Mouse (Mus musculus) MEL (cell line): Measurements from ENCODE around the gene Agpat4. TPM values are rescaled to one million over a fixed set of nuclear protein-coding genes. Genes with fewer than 3 reads are reported as not detected.
"Not testable (repeated sequence)": the region's sequence is repeated elsewhere in the genome, so short reads cannot be mapped to it uniquely, and the experiment has no call there.

Experiments
- DNase-seq: peaks from one replicate; pipeline ENCODE4 v3.0.0; 2011; ENCODE audit warnings: low read depth, low spot score
- H3K27ac ChIP-seq: 2 replicates; pipeline ENCODE4 v1.5.1; 2012; ENCODE audit warnings: low read depth, mild to moderate bottlenecking, control low read depth, low read length, moderate library complexity; ENCODE audit not compliant: control insufficient read depth
- H3K27me3 ChIP-seq, 2 experiments: fragments of 150-350 bp in 1 of 2; sonication (generic) in 1 of 2; 2 replicates each; pipeline ENCODE4 v1.6.1; 2012; ENCODE audit warnings: low read length in 2 of 2, mild to moderate bottlenecking in 2 of 2, improper control_type of control experiment in 1 of 2, moderate library complexity in 1 of 2; ENCODE audit not compliant: insufficient read depth in 2 of 2, control insufficient read depth in 1 of 2
- H3K36me3 ChIP-seq, 2 experiments: 2 replicates each; pipeline ENCODE4 v1.6.1; 2012 to 2014; ENCODE audit warnings: low read length in 2 of 2, improper control_type of control experiment in 1 of 2, inconsistent platforms in 1 of 2, mild to moderate bottlenecking in 1 of 2; ENCODE audit not compliant: insufficient read depth in 2 of 2, control insufficient read depth in 1 of 2
- H3K4me1 ChIP-seq, 2 experiments: fragments of 150-350 bp in 1 of 2; sonication (generic) in 1 of 2; 2 replicates each; pipeline ENCODE4 v1.6.1; 2012; ENCODE audit warnings: low read length in 2 of 2, improper control_type of control experiment in 1 of 2, mild to moderate bottlenecking in 1 of 2; ENCODE audit not compliant: insufficient read depth in 2 of 2, control insufficient read depth in 1 of 2
- H3K4me3 ChIP-seq, 2 experiments: fragments of 150-350 bp in 1 of 2; sonication (generic) in 1 of 2; 2 replicates each; pipeline ENCODE4 v1.5.1; 2012; ENCODE audit warnings: low read depth in 2 of 2, low read length in 2 of 2, mild to moderate bottlenecking in 2 of 2, moderate library complexity in 2 of 2, control low read depth in 1 of 2, improper control_type of control experiment in 1 of 2; ENCODE audit not compliant: control insufficient read depth in 1 of 2, insufficient read depth in 1 of 2
- H3K79me2 ChIP-seq: 2 replicates; pipeline ENCODE4 v1.6.1; 2012; ENCODE audit warnings: mild to moderate bottlenecking, low read length, moderate library complexity; ENCODE audit not compliant: control insufficient read depth, poor library complexity, insufficient read depth
- H3K9ac ChIP-seq: 2 replicates; pipeline ENCODE4 v1.6.1; 2012; ENCODE audit warnings: low read depth, mild to moderate bottlenecking, control low read depth, low read length, moderate library complexity; ENCODE audit not compliant: control insufficient read depth, poor library complexity, severe bottlenecking
- H3K9me3 ChIP-seq: fragments of 150-350 bp; sonication (generic); replicated peaks from 2 replicates; pipeline ENCODE4 v1.6.1; 2012; ENCODE audit warnings: mild to moderate bottlenecking, low read length, improper control_type of control experiment, moderate library complexity; ENCODE audit not compliant: insufficient read depth
- BHLHE40 ChIP-seq: IDR thresholded peaks from 2 replicates; pipeline ENCODE4 v1.6.1; 2012; ENCODE audit warnings: low read depth, mild to moderate bottlenecking, inconsistent platforms, low read length, improper control_type of control experiment, borderline replicate concordance
- CHD2 ChIP-seq: IDR thresholded peaks from 2 replicates; pipeline ENCODE4 v1.6.1; 2011; ENCODE audit warnings: low read length, improper control_type of control experiment
- E2F4 ChIP-seq: IDR thresholded peaks from 2 replicates; pipeline ENCODE4 v1.6.1; 2011; ENCODE audit warnings: low read depth, low read length, improper control_type of control experiment, borderline replicate concordance
- ELF1 ChIP-seq: IDR thresholded peaks from 2 replicates; pipeline ENCODE4 v1.6.1; 2014; ENCODE audit warnings: low read depth, mild to moderate bottlenecking, inconsistent platforms, low read length, improper control_type of control experiment, moderate library complexity
- EP300 ChIP-seq, 2 experiments: IDR thresholded peaks; 2 replicates each; pipeline ENCODE4 v1.6.1; 2011; ENCODE audit warnings: improper control_type of control experiment in 2 of 2, low read length in 2 of 2, low read depth in 1 of 2, mild to moderate bottlenecking in 1 of 2
- ETS1 ChIP-seq: IDR thresholded peaks from 2 replicates; pipeline ENCODE4 v1.6.1; 2012; ENCODE audit warnings: low read depth, mild to moderate bottlenecking, inconsistent platforms, low read length, improper control_type of control experiment, moderate library complexity
- GABPA ChIP-seq: IDR thresholded peaks from 2 replicates; pipeline ENCODE4 v1.6.1; 2012; ENCODE audit warnings: low read depth, mild to moderate bottlenecking, inconsistent platforms, low read length, improper control_type of control experiment, moderate library complexity
- GATA1 ChIP-seq: IDR thresholded peaks from 2 replicates; pipeline ENCODE4 v1.6.1; 2011; ENCODE audit warnings: low read depth, low read length, improper control_type of control experiment
- HCFC1 ChIP-seq: IDR thresholded peaks from 2 replicates; pipeline ENCODE4 v1.6.1; 2012; ENCODE audit warnings: low read depth, mild to moderate bottlenecking, inconsistent platforms, low read length, improper control_type of control experiment, moderate library complexity
- JUND ChIP-seq: IDR thresholded peaks from 2 replicates; pipeline ENCODE4 v1.6.1; 2011; ENCODE audit warnings: low read depth, mild to moderate bottlenecking, improper control_type of control experiment, low read length
- KAT2A ChIP-seq: conservative IDR thresholded peaks from 2 replicates; pipeline ENCODE4 v1.6.1; 2012; ENCODE audit warnings: low read depth, low read length, improper control_type of control experiment, inconsistent platforms
- MAX ChIP-seq: IDR thresholded peaks from 2 replicates; pipeline ENCODE4 v1.6.1; 2011; ENCODE audit warnings: low read length, improper control_type of control experiment
- MXI1 ChIP-seq: IDR thresholded peaks from 2 replicates; pipeline ENCODE4 v1.6.1; 2011; ENCODE audit warnings: mild to moderate bottlenecking, low read depth, low read length, improper control_type of control experiment
- NRF1 ChIP-seq: IDR thresholded peaks from 2 replicates; pipeline ENCODE4 v1.6.1; 2014; ENCODE audit warnings: low read depth, mild to moderate bottlenecking, inconsistent platforms, low read length, improper control_type of control experiment, moderate library complexity; ENCODE audit not compliant: poor library complexity, insufficient read depth, severe bottlenecking
- POLR2AphosphoS5 ChIP-seq: IDR thresholded peaks from 2 replicates; pipeline ENCODE4 v1.6.1; 2012; ENCODE audit warnings: low read depth, borderline replicate concordance, mild to moderate bottlenecking, inconsistent platforms, low read length, moderate library complexity, mixed read lengths
- SIN3A ChIP-seq: IDR thresholded peaks from 2 replicates; pipeline ENCODE4 v1.6.1; 2012; ENCODE audit warnings: low read length, improper control_type of control experiment, inconsistent platforms
- SMC3 ChIP-seq: IDR thresholded peaks from 2 replicates; pipeline ENCODE4 v1.6.1; 2011; ENCODE audit warnings: low read depth, low read length, improper control_type of control experiment
- TBP ChIP-seq: IDR thresholded peaks from 2 replicates; pipeline ENCODE4 v1.8.0; 2011; ENCODE audit warnings: low read depth, low read length, improper control_type of control experiment
- ZC3H11A ChIP-seq: IDR thresholded peaks from 2 replicates; pipeline ENCODE4 v1.6.1; 2012; ENCODE audit warnings: low read depth, mild to moderate bottlenecking, inconsistent platforms, low read length, improper control_type of control experiment
- polyA plus RNA-seq, 2 experiments: library from polyadenylated mRNA; stranded (reverse) in 1 of 2; unstranded in 1 of 2; fragments of >175 nt in 1 of 2; fragments of >200 nt in 1 of 2; gene quantifications; 2 replicates each; pipeline versions ENCODE4 v1.2.1 to v1.2.4; 2012; ENCODE audit warnings: low replicate concordance in 2 of 2, low read depth in 1 of 2; ENCODE audit not compliant: insufficient read length in 2 of 2, insufficient read depth in 1 of 2, missing spikeins in 1 of 2
- total RNA-seq: library from RNA; depleted of rRNA; stranded (reverse); fragments of 300-350 nt; gene quantifications from 2 replicates; pipeline ENCODE4 v1.2.3, GENCODE M21; 2012

The Agpat4 gene
- total and polyA plus RNA-seq, 3 experiments, result 3.3 to 9.3 TPM; not detected in 1

DNA sequence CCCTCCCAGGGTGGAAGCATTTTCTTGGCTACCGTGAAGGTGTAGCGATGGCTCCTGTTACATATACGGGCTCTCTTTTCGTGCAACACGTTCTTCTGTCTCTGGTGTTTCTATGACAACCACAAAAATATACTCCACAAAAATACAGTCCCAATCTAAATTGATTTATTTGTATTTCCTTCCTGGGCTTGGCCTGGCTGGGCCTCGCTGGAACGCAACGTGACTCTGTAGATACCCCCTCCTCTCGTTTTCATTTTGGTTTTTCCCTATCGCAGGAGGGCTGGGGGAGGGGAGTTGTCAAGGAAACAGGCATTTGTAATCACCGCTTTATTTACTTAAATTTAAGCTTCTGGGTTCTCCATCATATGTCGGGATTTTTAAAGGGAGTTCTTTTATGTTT, 1.2 kb downstream of the Agpat4 start:
- peak; percentile 69 for DNase-seq
- peak overlapping the region; percentile 64 to 71 for H3K4me3 ChIP-seq
- H3K27me3 ChIP-seq, result no peaks in the 10 kb centered on the region
- H3K9ac ChIP-seq, result peak overlapping the region; percentile 60
- H3K36me3 ChIP-seq, result peaks cover 0 to 11% of the 10 kb centered on the region in 2 experiments; a peak in 2 of 4 replicates
- H3K27ac ChIP-seq, result peak overlapping the region; percentile 32; the same call in 1 of the 2 replicates
- peaks cover 4 to 12% of the 10 kb centered on the region in 2 experiments for H3K4me1 ChIP-seq
- TF ChIP-seq MXI1, result peak; percentile 62
- peak; percentile 48 for TF ChIP-seq CHD2
- no peak for TF ChIP-seq ELF1
- peak; percentile 70; the same call in 1 of the 2 replicates for TF ChIP-seq SIN3A
- no peak for TF ChIP-seq POLR2AphosphoS5
- TF ChIP-seq BHLHE40, result 0 out of 2 replicates have a peak, but pooled peaks have one; percentile 39
- TF ChIP-seq HCFC1, result 0 out of 2 replicates have a peak, but pooled peaks have one; percentile 51
- no peaks in the 10 kb centered on the region; the same call in 1 of the 2 replicates for H3K79me2 ChIP-seq
- H3K9me3 ChIP-seq, result no peaks in the 10 kb centered on the region

DNA sequence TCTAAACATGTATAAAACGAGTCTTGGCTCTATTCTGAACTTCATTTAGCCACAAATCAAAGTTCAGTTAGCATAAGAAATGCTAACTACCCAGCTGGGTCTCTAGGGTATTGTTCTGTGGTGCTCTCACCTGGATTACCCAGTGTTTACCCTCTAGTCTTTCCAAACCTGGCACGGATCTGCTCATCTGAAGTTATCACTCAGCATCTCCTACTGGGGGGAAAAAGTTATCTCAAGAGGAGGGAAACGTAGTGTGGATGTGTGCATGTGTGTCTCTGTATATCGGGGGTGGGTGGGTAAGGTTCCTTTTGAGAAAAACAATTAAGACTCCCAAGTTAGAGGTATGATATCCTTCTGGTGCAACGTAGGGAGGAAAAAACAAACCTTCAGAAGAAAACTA, 1.8 kb downstream of the Agpat4 start:
- Histone ChIP-seq H3K27me3 (no peaks in the 10 kb centered on the region), H3K9ac (no peak overlapping the region), H3K9me3 (no peaks in the 10 kb centered on the region), H3K4me3 (peak overlapping the region in 1 of 2 experiments; percentile 64; a peak in 1 of 4 replicates), H3K36me3 (peaks cover 0 to 11% of the 10 kb centered on the region in 2 experiments; a peak in 2 of 4 replicates), H3K4me1 (peaks cover 4 to 12% of the 10 kb centered on the region in 2 experiments), H3K79me2 (no peaks in the 10 kb centered on the region; the same call in 1 of the 2 replicates), H3K27ac (no peak overlapping the region)
- TF ChIP-seq GATA1 (no peak), HCFC1 (no peak), E2F4 (no peak), BHLHE40 (no peak), JUND (no peak), ZC3H11A (no peak)
- peak; percentile 10 for DNase-seq

DNA sequence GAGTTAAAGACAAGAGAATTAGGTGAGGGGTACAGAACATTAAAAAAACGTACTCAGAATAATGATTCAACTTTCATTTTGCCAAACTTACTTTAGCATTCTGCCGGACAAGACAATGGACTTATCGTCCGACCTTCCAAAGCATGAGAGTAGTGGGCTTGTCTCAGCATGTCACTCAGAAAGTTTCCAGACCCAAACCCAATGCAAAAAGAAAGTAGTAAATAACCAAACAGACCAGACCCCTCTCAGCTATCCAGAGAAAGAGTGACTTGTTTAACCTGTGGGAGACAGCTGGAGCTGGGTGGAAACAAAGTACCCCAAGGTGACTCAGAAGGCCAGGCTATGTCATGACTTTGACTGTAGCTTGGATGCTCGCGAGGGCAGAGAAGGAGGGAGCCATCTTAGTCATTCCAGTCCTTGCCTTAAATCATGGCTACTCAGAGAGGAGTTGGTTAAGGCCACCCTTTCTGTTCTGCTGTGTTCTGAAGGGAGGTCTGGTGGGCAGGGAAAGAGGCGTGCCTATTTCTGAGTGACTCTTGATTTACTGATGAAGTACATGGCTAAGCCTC, 2.8 kb downstream of the Agpat4 start:
- Histone ChIP-seq H3K9ac (no peak overlapping the region), H3K79me2 (no peaks in the 10 kb centered on the region; the same call in 1 of the 2 replicates), H3K36me3 (peaks cover 0 to 11% of the 10 kb centered on the region in 2 experiments; a peak in 2 of 4 replicates), H3K9me3 (no peaks in the 10 kb centered on the region), H3K27me3 (no peaks in the 10 kb centered on the region), H3K27ac (no peak overlapping the region), H3K4me3 (no peak overlapping the region), H3K4me1 (peaks cover 4 to 12% of the 10 kb centered on the region in 2 experiments)
- no peak for TF ChIP-seq JUND
- TF ChIP-seq NRF1, result no peak
- TF ChIP-seq ELF1, result no peak
- TF ChIP-seq POLR2AphosphoS5, result no peak
- no peak for TF ChIP-seq ZC3H11A
- no peak for TF ChIP-seq BHLHE40
- no peak for TF ChIP-seq EP300 (IDR thresholded peaks at IDR 0.05; ENCODE audit: low read depth in 1 of 2, low read length in 2 of 2)
- TF ChIP-seq TBP, result no peak
- no peak for TF ChIP-seq KAT2A
- no peak for TF ChIP-seq GABPA
- no peak for TF ChIP-seq ETS1
- no peak for TF ChIP-seq MAX
- no peak for TF ChIP-seq SMC3
- DNase-seq, result no peak

DNA sequence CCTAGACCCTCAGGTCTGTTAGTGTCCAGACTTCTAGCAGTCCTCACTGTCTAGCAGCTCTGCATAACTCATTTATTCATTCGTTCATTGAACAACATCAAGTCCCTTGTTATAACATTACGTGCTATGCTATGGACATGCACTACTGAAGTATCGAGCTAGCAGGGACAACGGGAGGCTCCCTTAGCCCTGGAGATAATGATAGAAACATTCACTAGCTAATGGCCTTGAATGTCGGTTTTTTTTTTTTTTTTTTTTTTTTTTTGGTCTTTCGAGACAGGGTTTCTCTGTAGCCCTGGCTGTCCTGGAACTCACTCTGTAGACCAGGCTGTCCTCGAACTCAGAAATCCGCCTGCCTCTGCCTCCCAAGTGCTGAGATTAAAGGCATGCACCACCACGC, 3.8 kb downstream of the Agpat4 start:
- H3K9me3 ChIP-seq, DNase-seq, H3K27ac ChIP-seq, H3K9ac ChIP-seq, H3K4me3 ChIP-seq, H3K27me3 ChIP-seq, H3K79me2 ChIP-seq: not testable (repeated sequence)
- Histone ChIP-seq H3K36me3 (peaks cover 0 to 11% of the 10 kb centered on the region in 2 experiments; a peak in 2 of 4 replicates), H3K4me1 (peaks cover 4 to 12% of the 10 kb centered on the region in 2 experiments)
